Mouse (Mus musculus): ENCODE data around the gene Vmn2r-ps130. TPM values are rescaled to one million over a fixed set of nuclear protein-coding genes. Genes with fewer than 3 reads are reported as not detected.
"Not testable (repeated sequence)": the region's sequence is repeated elsewhere in the genome, so short reads cannot be mapped to it uniquely, and the experiment has no call there.

Gene Vmn2r-ps130
- polyA plus RNA-seq (2012; rRNA removed), result not detected in 2 replicates

- not testable (repeated sequence) for DNase-seq (ENCODE audit: low read depth)
Observed at GRCm38 (mm10) chr17:23060866-23061265, at the start of gene Vmn2r-ps130. Gene Vmn2r-ps130, plus strand, starts transcription at chr17:23061166.

Other genes starting within 250 kb of the Vmn2r-ps130 start
- gene Zfp945, start 194.0 kb upstream of the Vmn2r-ps130 start, polyA plus RNA-seq (2012; rRNA removed), result 11.0 and 11.3 TPM in 2 replicates
- gene Vmn2r113, start 118.2 kb upstream of the Vmn2r-ps130 start, polyA plus RNA-seq (2012; rRNA removed), result not detected in 2 replicates
- 17.1 and 18.0 TPM in 2 replicates for gene Zfp40, start 132.1 kb downstream of the Vmn2r-ps130 start, polyA plus RNA-seq (2012; rRNA removed)